In genomic region chr7:73422223-73423113, GRCm38 (mm10) we compare ENCODE assay signal across 7 mouse cellular contexts. TPM values are rescaled to one million over a fixed set of nuclear protein-coding genes. Genes with fewer than 3 reads are reported as not detected.
A peak's percentile ranks its signal among the peaks of the same experiment; 100 is the strongest.
DNase-seq lines count a peak whose midpoint lies in the region; ATAC-seq and TF ChIP-seq lines count a peak whose summit lies in the region.

No protein-coding gene starts in this region.

- TF ChIP-seq CTCF in brain, embryonic 14.5 days (IDR thresholded peaks at IDR 0.05; ENCODE audit: borderline replicate concordance, extremely low read depth, insufficient read depth, insufficient read length), result peak; percentile 93

- peak; percentile 89 for ATAC-seq in erythroblast, adult 5-6 weeks (replicated peaks; ENCODE audit: low FRiP score, poor library complexity, severe bottlenecking)
- ATAC-seq in megakaryocyte, adult 5-6 weeks (ENCODE audit: poor library complexity, severe bottlenecking), result peak; percentile 90

- WGBS in hindbrain, embryonic 10.5 days, result 34% methylated on average over 12 of the region's 12 CpGs

- H3K27me3 ChIP-seq in hindbrain, embryonic 10.5 days (ENCODE audit: insufficient read depth, poor library complexity, severe bottlenecking), result no peaks in the 10 kb centered on the region

- H3K36me3 ChIP-seq in hindbrain, embryonic 10.5 days, result peaks cover 54% of the 10 kb centered on the region

- no peak for TF ChIP-seq POLR2A in brain, embryonic 14.5 days (IDR thresholded peaks at IDR 0.05; ENCODE audit: borderline replicate concordance, extremely low read depth, insufficient read depth, insufficient read length, poor library complexity, severe bottlenecking)

- H3K9me3 ChIP-seq in hindbrain, embryonic 10.5 days, result no peaks in the 10 kb centered on the region

- peak; percentile 72 for DNase-seq in Muller cell, postnatal 12 days (ENCODE audit: inconsistent ontology term)
- DNase-seq in brain, embryonic 14.5 days (ENCODE audit: low read depth), result peak; percentile 90
- peak; percentile 79 for DNase-seq in hindbrain, embryonic 10.5 days (ENCODE audit: low spot score)
- peak; percentile 81 to 91 for DNase-seq in layer of hippocampus, postnatal 14 days (ENCODE audit: low spot score in 2 of 2)
- DNase-seq in right cerebral cortex, postnatal 36 days (ENCODE audit: low spot score in 2 of 2), result peak; percentile 80 to 84

- H3K4me3 ChIP-seq in hindbrain, embryonic 10.5 days, result no peak overlapping the region

- H3K27ac ChIP-seq in hindbrain, embryonic 10.5 days, result no peak overlapping the region; the same call in 1 of the 2 replicates

- H3K4me1 ChIP-seq in hindbrain, embryonic 10.5 days (replicated peaks), result peaks cover 72% of the 10 kb centered on the region

RNA-seq across cellular contexts. Expression of gene Rgma, which starts 47.2 kb away (rescaled TPM):
- polyA plus RNA-seq in brain, embryonic 14.5 days (2012; rRNA removed), result 59.9 and 142 TPM in 2 replicates
- not detected in 2 replicates for total RNA-seq in erythroblast, adult 5-6 weeks (2015; ENCODE audit: low replicate concordance)
- not detected in 2 replicates for total RNA-seq in erythroblast, adult 5-6 weeks (2017; ENCODE audit: low replicate concordance)
- 38.4 and 51.1 TPM in 2 replicates for polyA plus RNA-seq in hindbrain, embryonic 10.5 days (2016; fragmentation: Nextera tagmentation; extraction: Ambion mirVana)
- 10 to 100 TPM; 60.2 to 66.3 TPM for total RNA-seq in layer of hippocampus, postnatal 14 days (2021)
- total RNA-seq in megakaryocyte, adult 5-6 weeks (2015), result not detected in 2 replicates
- total RNA-seq in megakaryocyte, adult 5-6 weeks (2017), result not detected in 2 replicates

Comparison
In these comparisons a context has a peak if more than half of its experiments do, and no peak if none do; other contexts are left out.
1. RNA of gene Rgma, which starts 47.2 kb away (total RNA-seq): 60.2 to 66.3 TPM in layer of hippocampus, postnatal 14 days; not detected in erythroblast, adult 5-6 weeks and not detected in megakaryocyte, adult 5-6 weeks; every median in the first group is over 10 times any median in the second.
2. Peak in every context shown above with its lines, with median percentiles within 50 percentile points of each other: DNase-seq.